Mouse (Mus musculus) hindbrain, embryonic 15.5 days (tissue): ENCODE data around the gene Pkn2. TPM values are rescaled to one million over a fixed set of nuclear protein-coding genes. Genes with fewer than 3 reads are reported as not detected.

Experiments used
- ATAC-seq: fragments of 200-750 bp; cut with Nextera tagmentation; 2 replicates; pipeline ENCODE4 v1.8.0; 2017; ENCODE audit warnings: low read depth, moderate number of reproducible peaks, moderate TSS enrichment; ENCODE audit not compliant: low FRiP score
- H3K27ac ChIP-seq: fragments of 300-500 bp; sonication (generic); replicated peaks from 2 replicates; pipeline ENCODE4 v1.5.1; 2015; ENCODE audit warnings: mild to moderate bottlenecking, inconsistent platforms
- H3K27me3 ChIP-seq: fragments of 300-500 bp; sonication (generic); 2 replicates; pipeline ENCODE4 v1.6.1; 2015; ENCODE audit warnings: control low read depth, inconsistent platforms
- H3K36me3 ChIP-seq: fragments of 300-500 bp; sonication (generic); 2 replicates; pipeline ENCODE4 v1.6.1; 2015; ENCODE audit warnings: control low read depth, inconsistent platforms
- H3K4me1 ChIP-seq: fragments of 300-500 bp; sonication (generic); replicated peaks from 2 replicates; pipeline ENCODE4 v1.6.1; 2015; ENCODE audit warnings: control low read depth, inconsistent platforms
- H3K4me2 ChIP-seq: fragments of 300-500 bp; sonication (generic); 2 replicates; pipeline ENCODE4 v1.6.1; 2015; ENCODE audit warnings: moderate library complexity, mild to moderate bottlenecking, inconsistent platforms
- H3K4me3 ChIP-seq: fragments of 300-500 bp; sonication (generic); 2 replicates; pipeline ENCODE4 v1.5.1; 2015; ENCODE audit warnings: mild to moderate bottlenecking, inconsistent platforms
- H3K9ac ChIP-seq: fragments of 300-500 bp; sonication (generic); 2 replicates; pipeline ENCODE4 v1.6.1; 2015; ENCODE audit warnings: inconsistent platforms
- H3K9me3 ChIP-seq: fragments of 300-500 bp; sonication (generic); 2 replicates; pipeline ENCODE4 v1.6.1; 2016; ENCODE audit warnings: control low read depth, inconsistent platforms
- whole genome bisulfite sequencing: fragments of 180-500 bp; shearing (Covaris S2); methylation state at CpG from one replicate; pipeline ENCODE4 v1.1.7; 2015; 5-methylcytosine and 5-hydroxymethylcytosine counted together
- polyA plus RNA-seq: library from polyadenylated mRNA; unstranded; fragments of >200 nt; fragmentation: Nextera tagmentation; extraction: Ambion mirVana; gene quantifications from 2 replicates; pipeline ENCODE4 v1.2.1, GENCODE M21; 2015

The Pkn2 gene
- polyA plus RNA-seq, 1 experiment from 2014 or later = 20.4 TPM

- Histone ChIP-seq H3K4me1 (no peaks in the 10 kb centered on the region), H3K36me3 (peaks cover 13% of the 10 kb centered on the region), H3K27ac (no peak overlapping the region), H3K27me3 (no peaks in the 10 kb centered on the region), H3K9ac (no peak overlapping the region), H3K9me3 (no peaks in the 10 kb centered on the region), H3K4me3 (no peak overlapping the region), H3K4me2 (no peak overlapping the region)
- WGBS = 91% methylated on average over 4 of the region's 4 CpGs
- no peak for ATAC-seq
These were observed 55.2 kb downstream of the Pkn2 start for GRCm38 (mm10) chr3:142826449-142827146.

GRCm38 (mm10) chr3:142823606-142824005 lies 58.2 kb downstream of the Pkn2 start:
- no peak overlapping the region for H3K27ac ChIP-seq
- H3K27me3 ChIP-seq = no peaks in the 10 kb centered on the region
- ATAC-seq = no peak
- no peaks in the 10 kb centered on the region for H3K9me3 ChIP-seq
- H3K4me2 ChIP-seq = no peak overlapping the region
- no peaks in the 10 kb centered on the region for H3K4me1 ChIP-seq
- H3K4me3 ChIP-seq = no peak overlapping the region
- peaks cover 18% of the 10 kb centered on the region for H3K36me3 ChIP-seq
- H3K9ac ChIP-seq = no peak overlapping the region
- 98% methylated on average over 1 of the region's 1 CpGs for WGBS

- no peak for ATAC-seq
- Histone ChIP-seq H3K9me3 (no peaks in the 10 kb centered on the region), H3K36me3 (peaks cover 18% of the 10 kb centered on the region), H3K9ac (no peak overlapping the region), H3K4me1 (no peaks in the 10 kb centered on the region), H3K27me3 (no peaks in the 10 kb centered on the region), H3K27ac (no peak overlapping the region), H3K4me2 (no peak overlapping the region), H3K4me3 (no peak overlapping the region)
- WGBS = 93% methylated on average over 3 of the region's 3 CpGs
These were observed 64.3 kb downstream of the Pkn2 start for GRCm38 (mm10) chr3:142817506-142817905.

GRCm38 (mm10) chr3:142811582-142811981 lies 70.2 kb downstream of the Pkn2 start:
- H3K9me3 ChIP-seq = no peaks in the 10 kb centered on the region
- peaks cover 24% of the 10 kb centered on the region for H3K36me3 ChIP-seq
- no peak overlapping the region for H3K9ac ChIP-seq
- H3K4me2 ChIP-seq = no peak overlapping the region
- H3K4me3 ChIP-seq = no peak overlapping the region
- no peak overlapping the region for H3K27ac ChIP-seq
- 91% methylated on average over 3 of the region's 3 CpGs for WGBS
- no peaks in the 10 kb centered on the region for H3K27me3 ChIP-seq
- no peaks in the 10 kb centered on the region for H3K4me1 ChIP-seq
- ATAC-seq = no peak

GRCm38 (mm10) chr3:142795587-142795986 lies 86.2 kb downstream of the Pkn2 start:
- Histone ChIP-seq H3K4me2 (no peak overlapping the region), H3K9me3 (no peaks in the 10 kb centered on the region), H3K4me1 (no peaks in the 10 kb centered on the region), H3K9ac (no peak overlapping the region), H3K4me3 (no peak overlapping the region), H3K27ac (no peak overlapping the region), H3K36me3 (peaks cover 50% of the 10 kb centered on the region), H3K27me3 (no peaks in the 10 kb centered on the region)
- ATAC-seq = no peak
- WGBS = 98% methylated on average over 3 of the region's 3 CpGs

- no peak for ATAC-seq
- Histone ChIP-seq H3K36me3 (peaks cover 31% of the 10 kb centered on the region), H3K4me3 (no peak overlapping the region), H3K9ac (no peak overlapping the region), H3K9me3 (no peaks in the 10 kb centered on the region), H3K27me3 (no peaks in the 10 kb centered on the region), H3K4me1 (no peaks in the 10 kb centered on the region), H3K27ac (no peak overlapping the region), H3K4me2 (no peak overlapping the region)
- WGBS = 37% methylated on average over 2 of the region's 2 CpGs
These were observed 95.3 kb downstream of the Pkn2 start for GRCm38 (mm10) chr3:142786423-142787072.

- no peaks in the 10 kb centered on the region for H3K4me1 ChIP-seq
- H3K27me3 ChIP-seq = no peaks in the 10 kb centered on the region
- H3K36me3 ChIP-seq = peaks cover 32% of the 10 kb centered on the region
- H3K4me3 ChIP-seq = no peak overlapping the region
- no peak overlapping the region for H3K4me2 ChIP-seq
- 85% methylated on average over 3 of the region's 3 CpGs for WGBS
- no peak for ATAC-seq
- no peak overlapping the region for H3K27ac ChIP-seq
- no peaks in the 10 kb centered on the region for H3K9me3 ChIP-seq
- no peak overlapping the region for H3K9ac ChIP-seq
These were observed 104.6 kb downstream of the Pkn2 start for GRCm38 (mm10) chr3:142777227-142777626.

GRCm38 (mm10) chr3:142773538-142774191 lies 108.1 kb downstream of the Pkn2 start:
- Histone ChIP-seq H3K4me1 (no peaks in the 10 kb centered on the region), H3K27me3 (no peaks in the 10 kb centered on the region), H3K9ac (no peak overlapping the region), H3K4me3 (no peak overlapping the region), H3K36me3 (peaks cover 10% of the 10 kb centered on the region), H3K27ac (no peak overlapping the region), H3K4me2 (no peak overlapping the region), H3K9me3 (no peaks in the 10 kb centered on the region)
- 83% methylated on average over 4 of the region's 4 CpGs for WGBS
- no peak for ATAC-seq

GRCm38 (mm10) chr3:142770518-142770917 lies 111.3 kb downstream of the Pkn2 start:
- Histone ChIP-seq H3K9me3 (no peaks in the 10 kb centered on the region), H3K36me3 (peaks cover 6% of the 10 kb centered on the region), H3K27ac (no peak overlapping the region), H3K4me2 (no peak overlapping the region), H3K27me3 (no peaks in the 10 kb centered on the region), H3K4me1 (peaks cover 16% of the 10 kb centered on the region), H3K4me3 (no peak overlapping the region), H3K9ac (no peak overlapping the region)
- WGBS = 71% methylated on average over 1 of the region's 1 CpGs
- ATAC-seq = no peak

- WGBS = 95% methylated on average over 6 of the region's 6 CpGs
- Histone ChIP-seq H3K9me3 (no peaks in the 10 kb centered on the region), H3K4me3 (no peak overlapping the region), H3K27ac (no peak overlapping the region), H3K4me1 (peaks cover 20% of the 10 kb centered on the region), H3K36me3 (peaks cover 6% of the 10 kb centered on the region), H3K27me3 (no peaks in the 10 kb centered on the region), H3K9ac (no peak overlapping the region), H3K4me2 (no peak overlapping the region)
- no peak for ATAC-seq
These were observed 113.3 kb downstream of the Pkn2 start for GRCm38 (mm10) chr3:142768498-142768897.

GRCm38 (mm10) chr3:142765778-142766165 lies 116.0 kb downstream of the Pkn2 start:
- no peaks in the 10 kb centered on the region for H3K27me3 ChIP-seq
- H3K4me1 ChIP-seq = peaks cover 20% of the 10 kb centered on the region
- WGBS = 31% methylated on average over 10 of the region's 10 CpGs
- H3K36me3 ChIP-seq = no peaks in the 10 kb centered on the region
- ATAC-seq = no peak
- no peak overlapping the region for H3K27ac ChIP-seq
- H3K4me3 ChIP-seq = peak overlapping the region; percentile 69
- peak overlapping the region; percentile 69 for H3K9ac ChIP-seq
- no peaks in the 10 kb centered on the region for H3K9me3 ChIP-seq
- peak overlapping the region; percentile 72 for H3K4me2 ChIP-seq

GRCm38 (mm10) chr3:142764995-142765777 lies 116.6 kb downstream of the Pkn2 start, which contains the start of gene Gtf2b:
TSS of gene Gtf2b (plus strand) at chr3:142765045.
- under 1% methylated on average over 64 of the region's 64 CpGs for WGBS
- Histone ChIP-seq H3K4me1 (peaks cover 20% of the 10 kb centered on the region), H3K4me2 (peak within 1 kb of the TSS; percentile 72), H3K27ac (peak within 1 kb of the TSS; percentile 85), H3K9ac (peak within 1 kb of the TSS; percentile 69), H3K36me3 (no peaks in the 10 kb centered on the region), H3K9me3 (no peaks in the 10 kb centered on the region), H3K27me3 (no peaks in the 10 kb centered on the region), H3K4me3 (peak within 1 kb of the TSS; percentile 69)
- ATAC-seq = peak; percentile 99
